Mouse (Mus musculus) stomach, postnatal 0 days (tissue): ENCODE results near the gene Smoc2.

ENCODE experiments used
- CTCF ChIP-seq: IDR thresholded peaks from 2 replicates; pipeline ENCODE4 v1.5.1; 2016; ENCODE audit warnings: antibody characterized with exemption, low read depth, mild to moderate bottlenecking, moderate library complexity
- EP300 ChIP-seq: optimal IDR thresholded peaks from 2 replicates; pipeline ENCODE3; 2016; ENCODE audit warnings: antibody characterized with exemption

- no peak for TF ChIP-seq CTCF
- no peak for TF ChIP-seq EP300
Observed at GRCm38 (mm10) chr17:14398650-14399424, 119.5 kb downstream of the Smoc2 start.
